Mouse (Mus musculus) liver, adult 2 months (tissue): ENCODE measurements at regions not wholly inside any gene's neighbourhood (a gene's known extent, or its start where the extent isn't known, plus 50 kb on each side); places are given as distances from the start of the nearest gene placed in this dataset.

Experiments
- CTCF ChIP-seq: fragments of 200-500 bp; IDR thresholded peaks from 2 replicates; pipeline ENCODE4 v1.5.1; 2011; ENCODE audit warnings: low read depth, low read length, control low read depth
- POLR2A ChIP-seq: fragments of 200-500 bp; IDR thresholded peaks from 2 replicates; pipeline ENCODE4 v1.6.1; 2011; ENCODE audit warnings: low read length, control low read depth; ENCODE audit not compliant: insufficient read depth; ENCODE audit errors: extremely low read depth

DNA sequence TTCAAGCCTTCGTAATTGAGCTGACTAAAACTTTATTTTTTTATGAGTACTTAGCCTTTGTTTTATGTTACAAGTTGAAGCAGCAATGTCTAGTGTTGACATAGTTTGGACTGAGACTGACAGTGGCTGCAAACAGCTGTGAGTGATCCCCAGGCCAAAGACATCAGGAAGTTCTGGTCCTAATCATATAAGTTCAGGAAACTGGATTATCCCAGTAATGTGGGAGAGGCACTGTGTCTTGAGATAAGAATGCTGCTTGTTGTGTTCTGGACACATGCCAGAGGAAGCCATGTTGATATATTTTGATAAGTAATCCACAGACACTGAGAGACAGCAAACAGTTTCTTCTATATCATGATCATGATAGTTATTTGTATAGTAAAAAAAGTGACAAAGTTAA lies 153.4 kb downstream of the Lrriq3 start:
- TF ChIP-seq CTCF (no peak), POLR2A (no peak)
